Mouse (Mus musculus) cerebellum, adult 2 months (tissue): ENCODE results near the gene Ehd3. TPM values are rescaled to one million over a fixed set of nuclear protein-coding genes. Genes with fewer than 3 reads are reported as not detected.

Experiments
- DNase-seq, 2 experiments: peaks; one replicate each; pipeline ENCODE4 v3.0.0; 2021
- H3K27ac ChIP-seq: fragments of 200-500 bp; 2 replicates; pipeline ENCODE4 v1.5.1; 2012; ENCODE audit warnings: low read length, control low read depth, inconsistent platforms; ENCODE audit not compliant: insufficient read depth
- H3K27me3 ChIP-seq: fragments of 200-500 bp; 2 replicates; pipeline ENCODE4 v1.6.1; 2012; ENCODE audit warnings: inconsistent platforms, mild to moderate bottlenecking, low read length, moderate library complexity; ENCODE audit not compliant: control insufficient read depth, insufficient read depth
- H3K4me1 ChIP-seq: fragments of 200-500 bp; 2 replicates; pipeline ENCODE4 v1.6.1; 2011; ENCODE audit warnings: low read length; ENCODE audit not compliant: control insufficient read depth, insufficient read depth
- H3K4me3 ChIP-seq: fragments of 200-500 bp; replicated peaks from 2 replicates; pipeline ENCODE3; 2011; ENCODE audit warnings: mild to moderate bottlenecking, low read depth, low read length, control low read depth; ENCODE audit not compliant: insufficient read depth
- CTCF ChIP-seq: fragments of 200-500 bp; IDR thresholded peaks from 2 replicates; pipeline ENCODE4 v1.5.1; 2011; ENCODE audit warnings: low read depth, mild to moderate bottlenecking, control low read depth, low read length, moderate library complexity, borderline replicate concordance; ENCODE audit not compliant: insufficient read depth
- POLR2A ChIP-seq: fragments of 200-500 bp; IDR thresholded peaks from 2 replicates; pipeline ENCODE4 v1.6.1; 2011; ENCODE audit warnings: low read length, control low read depth, borderline replicate concordance; ENCODE audit not compliant: insufficient read depth
- WGBS: fragments of 180-500 bp; shearing (Covaris S2); methylation state at CpG from one replicate; pipeline ENCODE4 v1.1.7; 2018; 5-methylcytosine and 5-hydroxymethylcytosine counted together
- polyA plus RNA-seq: library from polyadenylated mRNA; depleted of rRNA; stranded (reverse); fragments of >200 nt; gene quantifications from 2 replicates; pipeline ENCODE4 v1.2.3, GENCODE M21; 2012

Ehd3 gene
- polyA plus RNA-seq, 1 experiment = 61.9 TPM

- Histone ChIP-seq H3K27ac (no peak overlapping the region), H3K27me3 (no peaks in the 10 kb centered on the region), H3K4me1 (no peaks in the 10 kb centered on the region), H3K4me3 (no peak overlapping the region)
- 94% methylated on average over 1 of the region's 1 CpGs for WGBS
- no peak for DNase-seq
- TF ChIP-seq POLR2A (no peak), CTCF (no peak)
Observed at GRCm38 (mm10) chr17:73842963-73843362, 39.0 kb downstream of the Ehd3 start.

GRCm38 (mm10) chr17:73845632-73846031, 41.7 kb downstream of the Ehd3 start:
- Histone ChIP-seq H3K27ac (no peak overlapping the region), H3K4me1 (no peaks in the 10 kb centered on the region), H3K4me3 (no peak overlapping the region), H3K27me3 (no peaks in the 10 kb centered on the region)
- no peak for DNase-seq
- 91% methylated on average over 3 of the region's 3 CpGs for WGBS
- TF ChIP-seq POLR2A = no peak
- no peak for TF ChIP-seq CTCF

GRCm38 (mm10) chr17:73847399-73847798, 43.5 kb downstream of the Ehd3 start:
- Histone ChIP-seq H3K4me3 (no peak overlapping the region), H3K27me3 (no peaks in the 10 kb centered on the region), H3K27ac (no peak overlapping the region), H3K4me1 (no peaks in the 10 kb centered on the region)
- DNase-seq = no peak
- TF ChIP-seq CTCF (no peak), POLR2A (no peak)
- 75% methylated on average over 1 of the region's 1 CpGs for WGBS

- H3K27me3 ChIP-seq = no peaks in the 10 kb centered on the region
- no peak overlapping the region for H3K27ac ChIP-seq
- 86% methylated on average over 11 of the region's 11 CpGs for WGBS
- TF ChIP-seq POLR2A = no peak
- no peak for DNase-seq
- H3K4me1 ChIP-seq = no peaks in the 10 kb centered on the region
- H3K4me3 ChIP-seq = no peak overlapping the region
Observed at GRCm38 (mm10) chr17:73853041-73853440, 49.1 kb downstream of the Ehd3 start.

- H3K27me3 ChIP-seq = no peaks in the 10 kb centered on the region
- no peak overlapping the region for H3K27ac ChIP-seq
- no peaks in the 10 kb centered on the region for H3K4me1 ChIP-seq
- WGBS = 74% methylated on average over 4 of the region's 4 CpGs
- no peak for DNase-seq
- TF ChIP-seq CTCF (no peak), POLR2A (no peak)
- H3K4me3 ChIP-seq = no peak overlapping the region
Observed at GRCm38 (mm10) chr17:73853717-73854116, 49.8 kb downstream of the Ehd3 start.

GRCm38 (mm10) chr17:73869008-73869685, 65.2 kb downstream of the Ehd3 start:
- no peak for TF ChIP-seq CTCF
- no peak for TF ChIP-seq POLR2A
- 94% methylated on average over 9 of the region's 9 CpGs for WGBS

GRCm38 (mm10) chr17:73870956-73871605, 67.1 kb downstream of the Ehd3 start:
- H3K4me1 ChIP-seq = no peaks in the 10 kb centered on the region
- TF ChIP-seq CTCF (no peak), POLR2A (no peak)
- no peak for DNase-seq
- no peak overlapping the region for H3K27ac ChIP-seq
- no peaks in the 10 kb centered on the region for H3K27me3 ChIP-seq
- H3K4me3 ChIP-seq = no peak overlapping the region
- WGBS = 92% methylated on average over 14 of the region's 14 CpGs

More at GRCm38 (mm10) chr17:73869008-73869685, 65.2 kb downstream of the Ehd3 start:
- Histone ChIP-seq H3K4me3 (no peak overlapping the region), H3K4me1 (no peaks in the 10 kb centered on the region), H3K27ac (no peak overlapping the region), H3K27me3 (no peaks in the 10 kb centered on the region)
- DNase-seq = no peak

- Histone ChIP-seq H3K4me3 (no peak overlapping the region), H3K27ac (no peak overlapping the region), H3K27me3 (no peaks in the 10 kb centered on the region), H3K4me1 (no peaks in the 10 kb centered on the region)
- no peak for TF ChIP-seq POLR2A
- TF ChIP-seq CTCF = no peak
- no peak for DNase-seq
- 92% methylated on average over 4 of the region's 4 CpGs for whole genome bisulfite sequencing
Observed at GRCm38 (mm10) chr17:73875268-73875667, 71.3 kb downstream of the Ehd3 start.
